Mouse (Mus musculus): ENCODE results near the gene Zbtb43. TPM values are rescaled to one million over a fixed set of nuclear protein-coding genes. Genes with fewer than 3 reads are reported as not detected.

Gene Zbtb43
- total and polyA plus RNA-seq, 3 experiments: 8.5 to 10.9 (median 8.9) TPM

DNA sequence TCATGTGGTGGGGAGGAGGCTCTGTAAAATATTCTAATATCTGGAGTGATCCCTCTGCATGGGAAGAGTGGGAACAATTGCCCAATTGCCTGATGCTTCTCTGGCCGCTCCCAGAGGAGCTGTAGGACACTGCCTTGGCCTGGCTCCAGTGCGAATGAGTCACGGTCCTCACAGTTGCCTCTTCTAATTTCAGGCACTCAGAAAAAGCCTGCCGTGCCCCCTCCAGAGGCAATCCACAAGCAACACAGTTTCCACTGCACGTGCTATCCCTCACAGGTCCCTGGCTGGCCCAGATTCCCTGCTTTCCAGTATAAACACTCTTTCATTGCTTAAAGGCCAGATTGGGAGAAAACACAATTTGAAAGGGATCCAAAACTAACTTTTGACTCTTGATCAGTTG lies 24.0 kb downstream of the Zbtb43 start:
- peaks cover 5 to 22% of the 10 kb centered on the region in 2 experiments for H3K4me1 ChIP-seq (ENCODE audit: control insufficient read depth in 1 of 2, insufficient read depth in 2 of 2)
- in situ Hi-C loops (cut with MboI; ENCODE audit: low pct_ligation_motif_present, low pct_unique_long_range_greater_than_20kb, low sequenced_read_pairs) (no loop called here), dilution Hi-C loops (cut with MboI; ENCODE audit: extremely low pct_ligation_motif_present, extremely low pct_unique_long_range_greater_than_20kb, low sequenced_read_pairs) (no loop called here)
- peaks cover 6 to 19% of the 10 kb centered on the region in 2 experiments for H3K36me3 ChIP-seq (replicated peaks in 1 of 2; ENCODE audit: control insufficient read depth in 1 of 2, insufficient read depth in 1 of 2, low read length in 1 of 2)
- H3K4me2 ChIP-seq (ENCODE audit: insufficient read depth, low read depth, poor library complexity, severe bottlenecking): no peak overlapping the region
- no peaks in the 10 kb centered on the region for H3K9me3 ChIP-seq (replicated peaks; ENCODE audit: low read length)
- H3K9ac ChIP-seq (ENCODE audit: insufficient read depth, low read depth): no peak overlapping the region
- H3K27me3 ChIP-seq (replicated peaks): no peaks in the 10 kb centered on the region
- TF ChIP-seq TCF12 (IDR thresholded peaks at IDR 0.05; ENCODE audit: low read depth, low read length) (no peak), PAX5 (IDR thresholded peaks at IDR 0.05; ENCODE audit: low read length) (no peak), MAX (IDR thresholded peaks at IDR 0.05; ENCODE audit: low read length) (no peak), BHLHE40 (IDR thresholded peaks at IDR 0.05; ENCODE audit: low read depth, low read length) (no peak), IRF4 (IDR thresholded peaks at IDR 0.05; ENCODE audit: low read depth, low read length) (no peak)
- no peak overlapping the region for H3K27ac ChIP-seq (ENCODE audit: insufficient read depth, low read depth)
- no peaks in the 10 kb centered on the region for H3K79me2 ChIP-seq (replicated peaks; ENCODE audit: control insufficient read depth, extremely low read depth, insufficient read depth, poor library complexity, severe bottlenecking)
- DNase-seq (ENCODE audit: extremely low read depth): no peak
- H3K4me3 ChIP-seq (replicated peaks in 1 of 3; ENCODE audit: low read depth in 2 of 3, low read length in 2 of 3, poor library complexity in 1 of 3): no peak overlapping the region

DNA sequence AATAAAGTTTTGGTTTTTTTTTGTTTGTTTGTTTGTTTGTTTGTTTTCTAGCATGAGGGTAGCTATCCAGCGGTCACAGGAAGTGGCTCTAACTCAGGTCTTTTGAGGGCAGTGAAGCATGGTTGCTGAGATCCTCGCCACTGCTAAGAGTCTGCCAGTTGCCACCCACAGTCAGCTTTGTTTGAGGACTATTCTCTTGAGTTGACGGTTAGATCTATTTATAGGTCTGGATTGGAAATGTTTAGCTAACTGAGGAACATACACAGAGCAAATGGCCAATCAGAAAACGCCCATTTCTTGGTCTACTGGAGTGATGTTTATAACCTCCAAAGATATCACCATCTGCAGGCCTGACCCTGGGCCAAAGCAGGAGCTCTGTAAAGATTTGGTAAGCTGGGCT lies 25.7 kb downstream of the Zbtb43 start:
- H3K4me3 ChIP-seq (replicated peaks in 1 of 3; ENCODE audit: low read depth in 2 of 3, low read length in 2 of 3, poor library complexity in 1 of 3): no peak overlapping the region
- H3K27me3 ChIP-seq (replicated peaks): peaks cover 2% of the 10 kb centered on the region
- TF ChIP-seq POLR2AphosphoS2 (IDR thresholded peaks at IDR 0.05; ENCODE audit: low read depth, low read length): no peak
- TF ChIP-seq ETS1 (conservative IDR thresholded peaks at IDR 0.05; ENCODE audit: low read depth, low read length): no peak
- no peak for TF ChIP-seq TCF12 (IDR thresholded peaks at IDR 0.05; ENCODE audit: low read depth, low read length)
- no peak for TF ChIP-seq KAT2A (IDR thresholded peaks at IDR 0.05; ENCODE audit: insufficient replicate concordance, low read length)
- TF ChIP-seq TBP (conservative IDR thresholded peaks at IDR 0.05; ENCODE audit: low read depth, low read length): no peak
- no peak for TF ChIP-seq ZC3H11A (IDR thresholded peaks at IDR 0.05; ENCODE audit: low read depth, low read length)
- TF ChIP-seq ZMIZ1 (IDR thresholded peaks at IDR 0.05; ENCODE audit: low read depth, low read length): no peak
- TF ChIP-seq EP300 (IDR thresholded peaks at IDR 0.05; ENCODE audit: low read length): no peak
- TF ChIP-seq USF2 (conservative IDR thresholded peaks at IDR 0.05; ENCODE audit: low read depth, low read length): no peak
- in situ Hi-C loops (cut with MboI; ENCODE audit: low pct_ligation_motif_present, low pct_unique_long_range_greater_than_20kb, low sequenced_read_pairs): no loop called here
- no peaks in the 10 kb centered on the region for H3K79me2 ChIP-seq (replicated peaks; ENCODE audit: control insufficient read depth, extremely low read depth, insufficient read depth, poor library complexity, severe bottlenecking)
- peaks cover 5 to 17% of the 10 kb centered on the region in 2 experiments for H3K4me1 ChIP-seq (ENCODE audit: control insufficient read depth in 1 of 2, insufficient read depth in 2 of 2)
- dilution Hi-C loops (cut with MboI; ENCODE audit: extremely low pct_ligation_motif_present, extremely low pct_unique_long_range_greater_than_20kb, low sequenced_read_pairs): no loop called here
- no peaks in the 10 kb centered on the region for H3K9me3 ChIP-seq (replicated peaks; ENCODE audit: low read length)
- DNase-seq (ENCODE audit: extremely low read depth): no peak
- no peak overlapping the region for H3K4me2 ChIP-seq (ENCODE audit: insufficient read depth, low read depth, poor library complexity, severe bottlenecking)
- no peak overlapping the region for H3K27ac ChIP-seq (ENCODE audit: insufficient read depth, low read depth)
- H3K9ac ChIP-seq (ENCODE audit: insufficient read depth, low read depth): no peak overlapping the region
- peaks cover 0 to 12% of the 10 kb centered on the region in 2 experiments for H3K36me3 ChIP-seq (replicated peaks in 1 of 2; ENCODE audit: control insufficient read depth in 1 of 2, insufficient read depth in 1 of 2, low read length in 1 of 2)

DNA sequence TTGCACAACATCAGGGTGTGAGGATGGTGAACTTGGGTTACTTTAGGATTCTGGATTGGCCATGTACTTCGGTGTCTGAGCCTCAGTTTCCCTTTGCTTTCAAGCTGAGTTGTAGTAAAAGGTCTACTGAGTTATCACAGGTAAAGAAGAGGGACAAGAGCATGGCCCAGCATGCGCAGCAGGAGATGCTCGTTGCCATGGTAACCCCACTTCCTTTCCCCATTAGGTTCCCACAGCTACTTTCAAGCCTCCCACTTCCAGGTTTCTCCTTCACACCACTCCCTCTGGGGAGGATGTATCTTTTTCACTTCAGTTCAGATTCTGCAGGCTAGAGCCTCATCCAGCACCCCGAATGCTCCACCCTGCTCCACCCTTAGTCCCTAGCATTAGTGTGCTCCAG lies 27.5 kb downstream of the Zbtb43 start:
- TF ChIP-seq JUN (IDR thresholded peaks at IDR 0.05; ENCODE audit: insufficient read depth, low read depth, low read length) (no peak), PAX5 (IDR thresholded peaks at IDR 0.05; ENCODE audit: low read length) (no peak), ZMIZ1 (IDR thresholded peaks at IDR 0.05; ENCODE audit: low read depth, low read length) (no peak), NELFE (IDR thresholded peaks at IDR 0.05; ENCODE audit: low read depth, low read length) (no peak), ELF1 (IDR thresholded peaks at IDR 0.05; ENCODE audit: low read depth, low read length) (no peak), MEF2A (IDR thresholded peaks at IDR 0.05; ENCODE audit: borderline replicate concordance, low read depth, low read length) (no peak), HCFC1 (IDR thresholded peaks at IDR 0.05; ENCODE audit: low read depth, low read length) (no peak), SMC3 (IDR thresholded peaks at IDR 0.05; ENCODE audit: low read depth, low read length) (no peak), RCOR1 (conservative IDR thresholded peaks at IDR 0.05; ENCODE audit: low read depth, low read length) (no peak), POLR2AphosphoS2 (IDR thresholded peaks at IDR 0.05; ENCODE audit: low read depth, low read length) (no peak), TCF12 (IDR thresholded peaks at IDR 0.05; ENCODE audit: low read depth, low read length) (no peak), ZC3H11A (IDR thresholded peaks at IDR 0.05; ENCODE audit: low read depth, low read length) (no peak), TBP (conservative IDR thresholded peaks at IDR 0.05; ENCODE audit: low read depth, low read length) (no peak)
- Histone ChIP-seq H3K4me3 (replicated peaks in 1 of 3; ENCODE audit: low read depth in 2 of 3, low read length in 2 of 3, poor library complexity in 1 of 3) (no peak overlapping the region), H3K4me1 (ENCODE audit: control insufficient read depth in 1 of 2, insufficient read depth in 2 of 2) (peaks cover 5 to 17% of the 10 kb centered on the region in 2 experiments), H3K9me3 (replicated peaks; ENCODE audit: low read length) (no peaks in the 10 kb centered on the region), H3K36me3 (replicated peaks in 1 of 2; ENCODE audit: control insufficient read depth in 1 of 2, insufficient read depth in 1 of 2, low read length in 1 of 2) (no peaks in the 10 kb centered on the region), H3K27me3 (replicated peaks) (peaks cover 2% of the 10 kb centered on the region), H3K27ac (ENCODE audit: insufficient read depth, low read depth) (no peak overlapping the region), H3K4me2 (ENCODE audit: insufficient read depth, low read depth, poor library complexity, severe bottlenecking) (no peak overlapping the region), H3K79me2 (replicated peaks; ENCODE audit: control insufficient read depth, extremely low read depth, insufficient read depth, poor library complexity, severe bottlenecking) (no peaks in the 10 kb centered on the region), H3K9ac (ENCODE audit: insufficient read depth, low read depth) (no peak overlapping the region)
- dilution Hi-C loops (cut with MboI; ENCODE audit: extremely low pct_ligation_motif_present, extremely low pct_unique_long_range_greater_than_20kb, low sequenced_read_pairs) (no loop called here), in situ Hi-C loops (cut with MboI; ENCODE audit: low pct_ligation_motif_present, low pct_unique_long_range_greater_than_20kb, low sequenced_read_pairs) (no loop called here)
- DNase-seq (ENCODE audit: extremely low read depth): no peak
